Mouse (Mus musculus): Measurements from ENCODE around the gene 1700025G04Rik.

DNA sequence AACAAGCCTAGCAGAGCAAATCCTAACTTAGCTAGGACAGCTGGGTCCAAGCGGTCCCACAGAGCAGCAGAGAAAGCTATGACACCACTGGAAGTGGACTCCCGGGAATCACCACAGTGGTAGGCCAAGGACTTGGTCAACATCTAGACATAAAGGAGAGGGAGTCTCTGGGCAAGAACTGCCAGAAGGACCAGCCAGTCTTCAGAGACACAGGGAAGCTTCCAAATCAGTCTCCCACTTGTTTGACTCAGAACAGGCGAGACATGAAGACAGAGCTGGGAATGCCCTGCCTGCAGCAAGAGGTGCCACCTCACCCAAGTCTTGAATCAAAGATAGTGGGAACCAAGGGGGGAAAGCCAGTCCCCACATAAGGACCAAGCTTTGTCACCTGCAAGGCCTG is 29.7 kb downstream of the 1700025G04Rik start:
- TF ChIP-seq TAL1 (IDR thresholded peaks at IDR 0.05; ENCODE audit: low read length) (no peak), GATA1 (IDR thresholded peaks at IDR 0.05; ENCODE audit: low read length) (no peak)
